Mouse (Mus musculus) thymus, postnatal 0 days (tissue): ENCODE measurements around the gene Olfr481. TPM values are rescaled to one million over a fixed set of nuclear protein-coding genes. Genes with fewer than 3 reads are reported as not detected.

Experiments used
- DNase-seq: peaks from one replicate; pipeline ENCODE4 v3.0.0-alpha.2; 2015; ENCODE audit warnings: low spot score
- polyA plus RNA-seq: library from polyadenylated mRNA; unstranded; fragments of >200 nt; fragmentation: Nextera tagmentation; extraction: Ambion mirVana; gene quantifications from 2 replicates; pipeline ENCODE4 v1.2.1, GENCODE M21; 2015

Olfr481 gene
- polyA plus RNA-seq: not detected in 2 replicates

DNA sequence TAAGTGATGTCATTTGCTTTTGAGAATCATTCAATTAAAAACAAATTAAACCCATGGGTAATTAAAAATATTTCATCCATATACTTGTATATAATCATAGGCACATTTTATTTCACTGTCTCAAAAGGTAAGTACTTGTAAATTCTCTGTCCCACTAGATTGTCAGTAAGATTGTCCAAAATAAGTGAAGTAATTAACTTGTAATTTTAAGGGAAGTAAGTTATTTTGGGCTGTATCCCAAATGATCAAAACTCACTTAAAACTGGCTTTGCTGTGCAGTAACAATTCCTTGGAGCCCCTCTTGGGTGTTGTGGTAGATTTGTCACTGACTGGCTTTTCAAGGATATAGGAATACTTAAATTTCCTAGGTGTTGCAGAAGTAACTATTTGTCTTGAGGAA is at the start of gene Olfr481:
TSS of gene Olfr481 (plus strand) at position 301 of the 400 bp plus-strand sequence.
- DNase-seq: no peak

DNA sequence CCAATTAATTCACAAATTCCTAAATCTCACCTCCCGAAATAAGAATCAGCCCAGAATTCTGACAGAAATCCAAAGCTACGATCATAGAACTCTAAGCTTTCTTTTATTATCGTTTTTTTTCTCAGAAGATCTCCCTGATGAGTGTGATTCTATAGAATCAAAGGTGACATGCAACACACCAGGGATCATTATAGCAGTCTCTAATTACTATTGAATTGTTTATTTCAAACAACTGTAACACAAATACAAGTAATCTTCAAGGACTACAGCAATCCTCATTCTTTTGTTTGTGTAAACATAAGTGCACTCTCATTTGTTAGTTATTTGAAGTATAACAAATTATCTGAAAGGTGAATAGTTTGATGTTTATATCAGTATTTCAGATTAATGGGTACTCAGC is 45.8 kb upstream of the Olfr481 start, which contains the start of gene Olfr478:
TSS of gene Olfr478 (minus strand) at position 101 of the 400 bp plus-strand sequence.
- no peak for DNase-seq

DNA sequence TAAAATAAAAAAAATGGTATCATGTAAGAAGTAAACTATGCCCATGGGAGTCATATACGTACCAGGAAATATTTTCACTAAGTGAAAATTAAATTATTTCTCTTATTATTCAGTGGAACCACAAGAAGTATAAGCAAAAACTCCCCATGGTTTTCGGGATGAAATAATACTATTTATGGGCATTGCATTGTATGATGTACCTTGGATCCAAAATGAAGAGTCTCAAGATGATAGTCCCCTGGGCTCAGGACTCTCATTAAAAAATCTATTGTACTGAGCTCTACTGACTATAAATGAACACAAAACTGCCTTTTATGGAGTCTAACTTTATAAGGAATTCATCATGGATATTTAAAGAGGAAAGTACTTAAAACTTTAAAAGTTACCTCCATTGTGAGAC is 29.3 kb upstream of the Olfr481 start, which contains the start of gene Olfr479:
TSS of gene Olfr479 (plus strand) at position 301 of the 400 bp plus-strand sequence.
- DNase-seq: no peak

DNA sequence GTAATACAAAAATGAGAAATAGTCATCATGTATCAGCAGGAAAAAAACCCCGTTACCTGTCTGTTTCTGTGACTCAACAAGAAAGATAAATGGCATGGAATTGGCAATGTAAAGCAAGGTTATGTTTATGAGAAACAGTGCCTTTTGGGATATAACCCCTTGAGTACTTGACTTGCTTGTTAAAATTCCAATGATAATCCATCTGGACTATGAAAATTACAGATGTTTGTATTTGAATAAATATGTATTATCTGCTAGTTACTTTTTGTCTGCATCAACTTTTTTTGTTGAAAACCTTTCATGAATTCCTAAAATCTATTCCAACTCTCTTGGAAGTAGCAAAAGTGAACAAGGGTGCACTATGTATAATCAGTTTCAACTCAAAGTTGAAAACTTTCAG is 12.4 kb upstream of the Olfr481 start, which contains the start of gene Olfr480:
TSS of gene Olfr480 (minus strand) at position 101 of the 400 bp plus-strand sequence.
- DNase-seq: no peak

DNA sequence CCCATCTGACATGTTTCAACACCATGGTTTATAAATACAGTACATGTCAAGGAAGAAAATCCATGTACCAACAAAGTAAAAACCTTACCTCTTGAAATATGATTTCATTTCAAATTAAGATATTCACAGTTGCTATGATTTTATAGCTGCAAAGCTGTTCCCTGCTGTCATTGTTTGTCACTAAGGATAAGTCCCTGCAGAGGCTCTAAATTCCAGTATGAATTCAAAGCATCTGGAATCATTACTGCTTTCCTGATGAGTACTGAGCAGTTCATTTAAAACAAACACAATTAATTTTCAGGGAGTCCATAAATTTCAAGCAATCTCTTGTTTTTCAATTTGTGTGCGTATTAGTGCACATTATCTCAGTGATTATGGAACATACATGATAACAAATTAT is 17.8 kb downstream of the Olfr481 start, which contains the start of gene Olfr482:
TSS of gene Olfr482 (minus strand) at position 101 of the 400 bp plus-strand sequence.
- DNase-seq: no peak

DNA sequence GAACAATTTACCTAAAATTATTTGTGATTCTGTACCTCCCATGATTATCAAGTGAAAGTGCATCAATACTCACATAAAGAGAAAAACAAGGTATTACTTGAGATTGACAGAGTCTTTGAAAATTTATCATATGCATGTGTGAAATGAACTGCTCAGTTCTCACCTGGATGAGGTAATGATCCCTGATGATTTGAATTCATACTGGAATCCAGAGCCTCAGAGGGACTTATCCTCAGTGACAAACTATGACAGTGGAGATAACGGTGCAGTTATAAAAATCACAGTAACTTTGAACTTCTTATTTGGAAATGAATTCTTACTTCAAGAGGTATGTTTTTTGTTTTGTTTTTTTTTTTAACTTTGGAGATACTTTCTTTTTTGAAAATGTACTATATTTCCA is 20.9 kb downstream of the Olfr481 start, which contains the start of gene Olfr483:
TSS of gene Olfr483 (plus strand) at position 301 of the 400 bp plus-strand sequence.
- DNase-seq: no peak

DNA sequence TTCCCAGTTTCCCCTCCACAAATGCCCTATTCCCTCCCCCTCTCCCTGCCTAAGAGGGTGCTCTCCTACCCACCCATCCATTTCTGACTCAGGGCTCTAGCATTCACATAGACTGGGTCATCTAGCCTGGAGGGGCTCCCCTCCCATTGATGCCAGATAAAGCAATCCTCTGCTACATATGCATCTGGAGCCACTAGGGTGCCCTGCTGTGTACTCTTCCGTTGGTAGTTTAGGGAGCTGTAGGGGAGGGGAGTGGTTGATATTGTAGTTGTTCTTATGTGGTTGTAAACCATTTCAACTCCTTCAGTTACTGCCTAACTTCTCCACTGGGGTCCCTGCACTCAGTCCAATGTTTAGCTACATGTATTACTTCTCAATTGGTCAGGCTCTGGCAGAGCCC is 41.0 kb downstream of the Olfr481 start:
- DNase-seq: no peak

DNA sequence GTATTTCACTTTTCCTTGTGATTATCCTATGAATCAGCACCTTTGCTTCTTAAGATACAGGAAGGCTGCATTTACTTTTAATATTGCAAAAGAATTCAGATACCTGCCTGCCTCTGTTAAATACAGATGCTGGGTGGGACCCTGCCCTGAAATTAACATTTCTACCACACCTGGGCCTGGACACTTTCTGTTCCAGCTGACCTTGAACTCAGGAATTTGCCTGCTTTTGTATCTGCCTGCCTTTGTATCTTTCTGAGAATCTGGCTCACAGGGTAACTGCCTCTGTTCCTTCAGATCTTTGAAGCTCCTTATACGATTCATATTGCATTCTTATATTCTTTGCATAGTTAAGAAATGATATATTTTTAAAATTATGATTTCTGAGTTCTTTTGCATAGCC is 41.8 kb downstream of the Olfr481 start:
- DNase-seq: no peak

DNA sequence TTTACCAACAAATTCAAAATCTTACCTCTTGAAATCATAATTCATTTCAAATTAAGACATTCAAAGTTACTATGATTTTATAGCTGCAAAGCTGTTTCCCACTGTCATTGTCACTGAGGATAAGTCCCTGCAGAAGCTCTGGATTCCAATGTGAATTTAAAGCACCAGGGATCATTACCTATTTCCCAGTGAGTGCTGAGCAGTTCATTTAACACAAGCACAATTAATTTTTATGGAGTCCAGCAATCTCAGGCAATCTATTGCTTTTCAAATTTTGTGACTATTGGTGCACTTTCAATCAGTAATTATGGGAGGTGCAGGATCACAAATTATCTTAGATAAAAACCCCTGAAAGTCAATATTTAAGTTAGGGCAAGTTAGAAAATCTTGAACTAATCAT is 47.7 kb downstream of the Olfr481 start, which contains the start of gene Olfr484:
TSS of gene Olfr484 (minus strand) at position 101 of the 400 bp plus-strand sequence.
- DNase-seq: no peak

Other genes starting within 250 kb of the Olfr481 start
- gene Olfr470, start 232.4 kb upstream of the Olfr481 start, polyA plus RNA-seq: not detected in 2 replicates
- not detected in 2 replicates for gene Olfr472, start 182.0 kb upstream of the Olfr481 start, polyA plus RNA-seq
- not detected in 2 replicates for gene Olfr473, start 149.4 kb upstream of the Olfr481 start, polyA plus RNA-seq
- gene Olfr474, start 125.2 kb upstream of the Olfr481 start, polyA plus RNA-seq: not detected in 2 replicates
- not detected in 2 replicates for gene Olfr476, start 115.1 kb upstream of the Olfr481 start, polyA plus RNA-seq
- gene Olfr477, start 93.2 kb upstream of the Olfr481 start, polyA plus RNA-seq: not detected in 2 replicates
- not detected in 2 replicates for gene Olfr478, start 45.9 kb upstream of the Olfr481 start, polyA plus RNA-seq
- gene Olfr479, start 29.2 kb upstream of the Olfr481 start, polyA plus RNA-seq: not detected in 2 replicates
- not detected in 2 replicates for gene Olfr480, start 12.5 kb upstream of the Olfr481 start, polyA plus RNA-seq
- 0.09 and 0.10 TPM in 2 replicates for gene Olfr482, start 17.7 kb downstream of the Olfr481 start, polyA plus RNA-seq
- not detected in 2 replicates for gene Olfr483, start 21.0 kb downstream of the Olfr481 start, polyA plus RNA-seq
- not detected in 2 replicates for gene Olfr484, start 47.6 kb downstream of the Olfr481 start, polyA plus RNA-seq
- not detected in 2 replicates for gene Olfr485, start 80.0 kb downstream of the Olfr481 start, polyA plus RNA-seq
- not detected in 2 replicates for gene Olfr486, start 92.9 kb downstream of the Olfr481 start, polyA plus RNA-seq
- not detected in 2 replicates for gene Olfr487, start 134.8 kb downstream of the Olfr481 start, polyA plus RNA-seq
- not detected in 2 replicates for gene Olfr488, start 178.5 kb downstream of the Olfr481 start, polyA plus RNA-seq
- gene Olfr490, start 209.1 kb downstream of the Olfr481 start, polyA plus RNA-seq: not detected in 2 replicates
- gene Olfr491, start 233.6 kb downstream of the Olfr481 start, polyA plus RNA-seq: not detected in 2 replicates
- not detected in 2 replicates for gene Olfr492, start 243.8 kb downstream of the Olfr481 start, polyA plus RNA-seq